In the genomic region with DNA sequence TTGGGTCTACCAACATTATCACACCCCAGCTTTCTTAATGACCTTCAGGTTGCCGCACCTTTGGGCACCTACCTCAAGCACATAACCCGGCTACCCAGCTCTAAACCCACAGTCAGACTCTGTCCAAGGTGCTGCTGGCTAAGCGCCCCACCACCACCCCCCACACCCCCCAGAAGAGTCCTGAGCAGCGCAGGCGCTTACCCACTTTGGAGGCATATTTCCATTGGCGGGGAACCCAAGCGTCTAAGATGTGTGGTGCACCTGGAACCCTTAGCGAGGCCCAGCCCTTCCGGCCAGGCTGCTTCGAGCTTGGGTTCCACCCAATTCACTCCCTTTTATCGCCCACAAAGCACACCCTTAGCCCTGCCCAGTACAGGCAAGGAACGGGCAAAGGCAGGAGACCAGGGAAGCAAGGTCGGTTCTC, we compare ENCODE assay signal across 8 mouse cellular contexts. TPM values are rescaled to one million over a fixed set of nuclear protein-coding genes. Genes with fewer than 3 reads are reported as not detected.
DNase-seq lines count a peak whose midpoint lies in the region; ATAC-seq and TF ChIP-seq lines count a peak whose summit lies in the region.

Gene Paqr4 (minus strand): TSS at position 270 of the 424 bp plus-strand sequence.

- no peak within 1 kb of the TSS for H3K27ac ChIP-seq in embryonic facial prominence, embryonic 13.5 days
- no peak within 1 kb of the TSS for H3K27ac ChIP-seq in limb, embryonic 14.5 days (replicated peaks; ENCODE audit: low read depth, low read length)
- peak within 1 kb of the TSS; percentile 43; the same call in 1 of the 2 replicates for H3K27ac ChIP-seq in neural tube, embryonic 12.5 days

- peak; percentile 4; the same call in 1 of the 2 replicates for ATAC-seq in frontal cortex, adult (ENCODE audit: low TSS enrichment)
- ATAC-seq in embryonic facial prominence, embryonic 13.5 days (ENCODE audit: insufficient number of reproducible peaks, insufficient read depth, low FRiP score, low TSS enrichment, low read depth), result no peak
- ATAC-seq in limb, embryonic 14.5 days (ENCODE audit: low FRiP score, low read depth), result peak; percentile 56
- peak; percentile 15; the same call in 1 of the 2 replicates for ATAC-seq in neural tube, embryonic 12.5 days (ENCODE audit: low FRiP score, low read depth)

- peak within 1 kb of the TSS; percentile 70 for H3K9ac ChIP-seq in embryonic facial prominence, embryonic 13.5 days
- peak within 1 kb of the TSS; percentile 66 for H3K9ac ChIP-seq in limb, embryonic 14.5 days (ENCODE audit: low read depth, low read length, severe bottlenecking)
- peak within 1 kb of the TSS; percentile 82 for H3K9ac ChIP-seq in neural tube, embryonic 12.5 days

- H3K4me1 ChIP-seq in E14TG2a.4 (replicated peaks; ENCODE audit: low read depth, low read length), result peaks cover 71% of the 10 kb centered on the region
- H3K4me1 ChIP-seq in embryonic facial prominence, embryonic 13.5 days, result peaks cover 42% of the 10 kb centered on the region
- peaks cover 21% of the 10 kb centered on the region for H3K4me1 ChIP-seq in limb, embryonic 14.5 days (ENCODE audit: control insufficient read depth, insufficient read depth, low read length)
- H3K4me1 ChIP-seq in neural tube, embryonic 12.5 days, result peaks cover 31% of the 10 kb centered on the region

- H3K4me2 ChIP-seq in embryonic facial prominence, embryonic 13.5 days, result peak within 1 kb of the TSS; percentile 99
- H3K4me2 ChIP-seq in limb, embryonic 14.5 days (replicated peaks; ENCODE audit: low read depth, low read length, severe bottlenecking), result peak within 1 kb of the TSS; percentile 98
- H3K4me2 ChIP-seq in neural tube, embryonic 12.5 days (replicated peaks), result peak within 1 kb of the TSS; percentile 96

- peaks cover 14% of the 10 kb centered on the region for H3K36me3 ChIP-seq in E14TG2a.4 (ENCODE audit: insufficient read depth, low read length)
- H3K36me3 ChIP-seq in embryonic facial prominence, embryonic 13.5 days, result peaks cover 9% of the 10 kb centered on the region; the same call in 1 of the 2 replicates
- no peaks in the 10 kb centered on the region for H3K36me3 ChIP-seq in limb, embryonic 14.5 days (ENCODE audit: control insufficient read depth, insufficient read depth, low read length)
- peaks cover 20% of the 10 kb centered on the region for H3K36me3 ChIP-seq in neural tube, embryonic 12.5 days

- H3K9me3 ChIP-seq in E14TG2a.4 (ENCODE audit: low read length), result no peaks in the 10 kb centered on the region
- no peaks in the 10 kb centered on the region for H3K9me3 ChIP-seq in embryonic facial prominence, embryonic 13.5 days
- H3K9me3 ChIP-seq in limb, embryonic 14.5 days (ENCODE audit: control insufficient read depth, low read length), result no peaks in the 10 kb centered on the region
- H3K9me3 ChIP-seq in neural tube, embryonic 12.5 days, result no peaks in the 10 kb centered on the region

- peak within 1 kb of the TSS; percentile 82 for H3K4me3 ChIP-seq in E14TG2a.4 (replicated peaks; ENCODE audit: low read length)
- peak within 1 kb of the TSS; percentile 65 for H3K4me3 ChIP-seq in embryonic facial prominence, embryonic 13.5 days
- peak within 1 kb of the TSS; percentile 62 for H3K4me3 ChIP-seq in limb, embryonic 14.5 days (replicated peaks; ENCODE audit: low read length)
- peak within 1 kb of the TSS; percentile 69 for H3K4me3 ChIP-seq in neural tube, embryonic 12.5 days

- no peak for DNase-seq in frontal cortex, postnatal 10 days (ENCODE audit: low spot score in 2 of 2)
- DNase-seq in heart, postnatal 4 days, result no peak
- no peak for DNase-seq in limb, embryonic 14.5 days (ENCODE audit: low spot score)
- DNase-seq in testis, postnatal 14 days (ENCODE audit: low spot score), result no peak

- peaks cover 90% of the 10 kb centered on the region for H3K27me3 ChIP-seq in E14TG2a.4 (ENCODE audit: insufficient read depth, low read length)
- H3K27me3 ChIP-seq in embryonic facial prominence, embryonic 13.5 days, result peaks cover 82% of the 10 kb centered on the region
- H3K27me3 ChIP-seq in limb, embryonic 14.5 days (ENCODE audit: control insufficient read depth, insufficient read depth, low read length), result peaks cover 69% of the 10 kb centered on the region
- peaks cover 54% of the 10 kb centered on the region for H3K27me3 ChIP-seq in neural tube, embryonic 12.5 days (replicated peaks)

- TF ChIP-seq CTCF in E14TG2a.4 (conservative IDR thresholded peaks at IDR 0.05; ENCODE audit: low read length), result no peak

- 7% methylated on average over 13 of the region's 13 CpGs for WGBS in embryonic facial prominence, embryonic 13.5 days
- 11% methylated on average over 13 of the region's 13 CpGs for WGBS in limb, embryonic 14.5 days
- whole genome bisulfite sequencing in neural tube, embryonic 12.5 days, result 6% methylated on average over 13 of the region's 13 CpGs

- no peak for TF ChIP-seq POLR2A in limb, embryonic 14.5 days (IDR thresholded peaks at IDR 0.05; ENCODE audit: borderline replicate concordance, extremely low read depth, insufficient read depth, insufficient read length)

RNA-seq across cellular contexts. Expression of gene Paqr4, which starts in this region (rescaled TPM):
- polyA plus RNA-seq in embryonic facial prominence, embryonic 13.5 days (2015; fragmentation: Nextera tagmentation; extraction: Ambion mirVana), result 12.4 and 12.5 TPM in 2 replicates
- 10 to 100 TPM; 19.1 to 19.3 TPM for total RNA-seq in heart, postnatal 4 days (2021)
- 9.7 and 13.4 TPM in 2 replicates for polyA plus RNA-seq in limb, embryonic 14.5 days (2012; rRNA removed)
- polyA plus RNA-seq in limb, embryonic 14.5 days (2014; fragmentation: Nextera tagmentation; extraction: Ambion mirVana), result 15.7 and 17.3 TPM in 2 replicates
- 41.7 and 41.8 TPM in 2 replicates for polyA plus RNA-seq in neural tube, embryonic 12.5 days (2016; fragmentation: Nextera tagmentation; extraction: Ambion mirVana)
